Mouse (Mus musculus): ENCODE measurements around the gene Clcf1. TPM values are rescaled to one million over a fixed set of nuclear protein-coding genes. Genes with fewer than 3 reads are reported as not detected.

The Clcf1 gene
- total RNA-seq, 1 experiment, result 2.2 TPM

GRCm38 (mm10) chr19:4254230-4254629 is 40.2 kb downstream of the Clcf1 start:
- Histone ChIP-seq H3K36me3 (ENCODE audit: control insufficient read depth, insufficient read depth, low read length, poor library complexity, severe bottlenecking) (no peaks in the 10 kb centered on the region), H3K27ac (ENCODE audit: insufficient read depth, low read depth, low read length, poor library complexity, severe bottlenecking) (no peak overlapping the region)
- in situ Hi-C loops (cut with MboI; ENCODE audit: low sequenced_read_pairs in 2 of 2, unreplicated experiment in 2 of 2), result no loop called here

GRCm38 (mm10) chr19:4255583-4256162 is 41.6 kb downstream of the Clcf1 start:
- peaks cover 0 to 2% of the 10 kb centered on the region in 2 experiments; a peak in 1 of 4 replicates for H3K4me1 ChIP-seq (ENCODE audit: control insufficient read depth in 2 of 2, insufficient read depth in 2 of 2, low read length in 2 of 2, poor library complexity in 1 of 2)
- no peaks in the 10 kb centered on the region for H3K9me3 ChIP-seq (ENCODE audit: control insufficient read depth, insufficient read depth, low read depth, low read length)
- TF ChIP-seq ZC3H11A (IDR thresholded peaks at IDR 0.05; ENCODE audit: borderline replicate concordance, low read depth, low read length), result peak; percentile 26; the same call in 1 of the 2 replicates
- no peak for TF ChIP-seq ZNF384 (IDR thresholded peaks at IDR 0.05; ENCODE audit: low read depth, low read length)
- no peak for TF ChIP-seq MAFK (IDR thresholded peaks at IDR 0.05; ENCODE audit: insufficient read depth, low read depth, low read length)
- no peak for TF ChIP-seq HCFC1 (IDR thresholded peaks at IDR 0.05; ENCODE audit: borderline replicate concordance, insufficient read depth, low read length)
- H3K9ac ChIP-seq (ENCODE audit: insufficient read depth, low read depth, low read length, poor library complexity, severe bottlenecking), result no peak overlapping the region
- H3K4me3 ChIP-seq (ENCODE audit: insufficient read depth in 1 of 2, low read depth in 1 of 2, low read length in 2 of 2, poor library complexity in 1 of 2, severe bottlenecking in 1 of 2), result no peak overlapping the region
- in situ Hi-C loops (cut with MboI; ENCODE audit: low sequenced_read_pairs in 2 of 2, unreplicated experiment in 2 of 2), result no loop called here
- no peaks in the 10 kb centered on the region for H3K36me3 ChIP-seq (ENCODE audit: control insufficient read depth, insufficient read depth, low read length, poor library complexity, severe bottlenecking)
- peak; percentile 56 for DNase-seq (ENCODE audit: low read depth, low spot score)
- H3K27ac ChIP-seq (ENCODE audit: insufficient read depth, low read depth, low read length, poor library complexity, severe bottlenecking), result no peak overlapping the region

More at GRCm38 (mm10) chr19:4254230-4254629, 40.2 kb downstream of the Clcf1 start:
- H3K4me1 ChIP-seq (ENCODE audit: control insufficient read depth in 2 of 2, insufficient read depth in 2 of 2, low read length in 2 of 2, poor library complexity in 1 of 2), result peaks cover 0 to 2% of the 10 kb centered on the region in 2 experiments; a peak in 1 of 4 replicates
- H3K4me3 ChIP-seq (ENCODE audit: insufficient read depth in 1 of 2, low read depth in 1 of 2, low read length in 2 of 2, poor library complexity in 1 of 2, severe bottlenecking in 1 of 2), result no peak overlapping the region
- no peaks in the 10 kb centered on the region for H3K9me3 ChIP-seq (ENCODE audit: control insufficient read depth, insufficient read depth, low read depth, low read length)
- no peak for DNase-seq (ENCODE audit: low read depth, low spot score)
- TF ChIP-seq ZNF384 (IDR thresholded peaks at IDR 0.05; ENCODE audit: low read depth, low read length) (no peak), HCFC1 (IDR thresholded peaks at IDR 0.05; ENCODE audit: borderline replicate concordance, insufficient read depth, low read length) (no peak), MAFK (IDR thresholded peaks at IDR 0.05; ENCODE audit: insufficient read depth, low read depth, low read length) (no peak), ZC3H11A (IDR thresholded peaks at IDR 0.05; ENCODE audit: borderline replicate concordance, low read depth, low read length) (no peak), CHD2 (IDR thresholded peaks at IDR 0.05; ENCODE audit: low read depth, low read length) (no peak)
- no peak overlapping the region for H3K9ac ChIP-seq (ENCODE audit: insufficient read depth, low read depth, low read length, poor library complexity, severe bottlenecking)

GRCm38 (mm10) chr19:4257216-4257896 is 43.3 kb downstream of the Clcf1 start:
- in situ Hi-C loops (cut with MboI; ENCODE audit: low sequenced_read_pairs in 2 of 2, unreplicated experiment in 2 of 2), result no loop called here
- peak; percentile 95 for DNase-seq (ENCODE audit: low read depth, low spot score)
- H3K9ac ChIP-seq (ENCODE audit: insufficient read depth, low read depth, low read length, poor library complexity, severe bottlenecking), result peak overlapping the region; percentile 65
- H3K4me1 ChIP-seq (ENCODE audit: control insufficient read depth in 2 of 2, insufficient read depth in 2 of 2, low read length in 2 of 2, poor library complexity in 1 of 2), result peaks cover 0 to 2% of the 10 kb centered on the region in 2 experiments; a peak in 1 of 4 replicates
- no peaks in the 10 kb centered on the region for H3K9me3 ChIP-seq (ENCODE audit: control insufficient read depth, insufficient read depth, low read depth, low read length)
- H3K4me3 ChIP-seq (ENCODE audit: insufficient read depth in 1 of 2, low read depth in 1 of 2, low read length in 2 of 2, poor library complexity in 1 of 2, severe bottlenecking in 1 of 2), result peak overlapping the region; percentile 45 to 73
- H3K27ac ChIP-seq (ENCODE audit: insufficient read depth, low read depth, low read length, poor library complexity, severe bottlenecking), result no peak overlapping the region
- H3K36me3 ChIP-seq (ENCODE audit: control insufficient read depth, insufficient read depth, low read length, poor library complexity, severe bottlenecking), result no peaks in the 10 kb centered on the region
- TF ChIP-seq CHD2 (IDR thresholded peaks at IDR 0.05; ENCODE audit: low read depth, low read length) (no peak), MAFK (IDR thresholded peaks at IDR 0.05; ENCODE audit: insufficient read depth, low read depth, low read length) (no peak), ZC3H11A (IDR thresholded peaks at IDR 0.05; ENCODE audit: borderline replicate concordance, low read depth, low read length) (peak; percentile 68; the same call in 1 of the 2 replicates), ZNF384 (IDR thresholded peaks at IDR 0.05; ENCODE audit: low read depth, low read length) (no peak), HCFC1 (IDR thresholded peaks at IDR 0.05; ENCODE audit: borderline replicate concordance, insufficient read depth, low read length) (peak; percentile 99)

GRCm38 (mm10) chr19:4257897-4258252 is 43.8 kb downstream of the Clcf1 start:
- peak overlapping the region; percentile 65 for H3K9ac ChIP-seq (ENCODE audit: insufficient read depth, low read depth, low read length, poor library complexity, severe bottlenecking)
- in situ Hi-C loops (cut with MboI; ENCODE audit: low sequenced_read_pairs in 2 of 2, unreplicated experiment in 2 of 2), result no loop called here
- TF ChIP-seq MAFK (IDR thresholded peaks at IDR 0.05; ENCODE audit: insufficient read depth, low read depth, low read length), result no peak
- TF ChIP-seq ZNF384 (IDR thresholded peaks at IDR 0.05; ENCODE audit: low read depth, low read length), result no peak
- no peaks in the 10 kb centered on the region for H3K36me3 ChIP-seq (ENCODE audit: control insufficient read depth, insufficient read depth, low read length, poor library complexity, severe bottlenecking)
- peaks cover 0 to 2% of the 10 kb centered on the region in 2 experiments; a peak in 1 of 4 replicates for H3K4me1 ChIP-seq (ENCODE audit: control insufficient read depth in 2 of 2, insufficient read depth in 2 of 2, low read length in 2 of 2, poor library complexity in 1 of 2)
- no peak for DNase-seq (ENCODE audit: low read depth, low spot score)
- no peak overlapping the region for H3K27ac ChIP-seq (ENCODE audit: insufficient read depth, low read depth, low read length, poor library complexity, severe bottlenecking)
- H3K9me3 ChIP-seq (ENCODE audit: control insufficient read depth, insufficient read depth, low read depth, low read length), result no peaks in the 10 kb centered on the region
- H3K4me3 ChIP-seq (ENCODE audit: insufficient read depth in 1 of 2, low read depth in 1 of 2, low read length in 2 of 2, poor library complexity in 1 of 2, severe bottlenecking in 1 of 2), result peak overlapping the region; percentile 30 to 36; a peak in 3 of 4 replicates

Data from ES-E14 (cell line).